Mouse (Mus musculus): ENCODE measurements at regions not wholly inside any gene's neighbourhood (a gene's known extent, or its start where the extent isn't known, plus 50 kb on each side); places are given as distances from the start of the nearest gene placed in this dataset.
A peak's percentile ranks its signal among the peaks of the same experiment; 100 is the strongest.

GRCm38 (mm10) chr13:78935990-78936650 is 736.6 kb upstream of the Nr2f1 start:
- Histone ChIP-seq H3K4me3 (ENCODE audit: low read depth, low read length) (no peak overlapping the region), H3K9me3 (ENCODE audit: control insufficient read depth, low read length) (no peaks in the 10 kb centered on the region), H3K36me3 (ENCODE audit: control insufficient read depth, insufficient read depth, low read length) (no peaks in the 10 kb centered on the region), H3K4me1 (replicated peaks; ENCODE audit: control insufficient read depth, insufficient read depth, low read length) (no peaks in the 10 kb centered on the region), H3K4me2 (replicated peaks; ENCODE audit: low read depth, low read length) (no peak overlapping the region), H3K27ac (ENCODE audit: low read depth, low read length) (peak overlapping the region; percentile 49; the same call in 1 of the 2 replicates), H3K9ac (ENCODE audit: low read depth, low read length) (no peak overlapping the region), H3K27me3 (ENCODE audit: control insufficient read depth, insufficient read depth, low read length) (no peaks in the 10 kb centered on the region)
- DNase-seq (ENCODE audit: low spot score) (peak; percentile 62), ATAC-seq (ENCODE audit: low FRiP score) (peak; percentile 78)
- 10% methylated on average over 3 of the region's 3 CpGs for WGBS

GRCm38 (mm10) chr13:78928347-78928746 is 728.8 kb upstream of the Nr2f1 start:
- no peak overlapping the region for H3K9ac ChIP-seq (ENCODE audit: low read depth, low read length)
- DNase-seq (ENCODE audit: low spot score) (no peak), ATAC-seq (ENCODE audit: low FRiP score) (peak; percentile 40; the same call in 1 of the 2 replicates)
- 79% methylated on average over 1 of the region's 1 CpGs for WGBS
- H3K36me3 ChIP-seq (ENCODE audit: control insufficient read depth, insufficient read depth, low read length), result no peaks in the 10 kb centered on the region
- no peaks in the 10 kb centered on the region for H3K4me1 ChIP-seq (replicated peaks; ENCODE audit: control insufficient read depth, insufficient read depth, low read length)
- H3K27me3 ChIP-seq (ENCODE audit: control insufficient read depth, insufficient read depth, low read length), result no peaks in the 10 kb centered on the region
- no peaks in the 10 kb centered on the region for H3K9me3 ChIP-seq (ENCODE audit: control insufficient read depth, low read length)
- no peak overlapping the region for H3K4me2 ChIP-seq (replicated peaks; ENCODE audit: low read depth, low read length)
- no peak overlapping the region for H3K27ac ChIP-seq (ENCODE audit: low read depth, low read length)
- no peak overlapping the region for H3K4me3 ChIP-seq (ENCODE audit: low read depth, low read length)

GRCm38 (mm10) chr13:78920802-78921201 is 721.2 kb upstream of the Nr2f1 start:
- H3K27me3 ChIP-seq (ENCODE audit: control insufficient read depth, insufficient read depth, low read length), result no peaks in the 10 kb centered on the region
- no peak overlapping the region for H3K4me3 ChIP-seq (ENCODE audit: low read depth, low read length)
- no peaks in the 10 kb centered on the region for H3K36me3 ChIP-seq (ENCODE audit: control insufficient read depth, insufficient read depth, low read length)
- 50% methylated on average over 3 of the region's 3 CpGs for WGBS
- no peaks in the 10 kb centered on the region for H3K4me1 ChIP-seq (replicated peaks; ENCODE audit: control insufficient read depth, insufficient read depth, low read length)
- no peak overlapping the region for H3K4me2 ChIP-seq (replicated peaks; ENCODE audit: low read depth, low read length)
- DNase-seq (ENCODE audit: low spot score), result no peak
- no peak overlapping the region for H3K9ac ChIP-seq (ENCODE audit: low read depth, low read length)
- ATAC-seq (ENCODE audit: low FRiP score), result no peak
- no peaks in the 10 kb centered on the region for H3K9me3 ChIP-seq (ENCODE audit: control insufficient read depth, low read length)
- H3K27ac ChIP-seq (ENCODE audit: low read depth, low read length), result no peak overlapping the region

- Histone ChIP-seq H3K4me3 (ENCODE audit: low read depth, low read length) (no peak overlapping the region), H3K4me1 (replicated peaks; ENCODE audit: control insufficient read depth, insufficient read depth, low read length) (no peaks in the 10 kb centered on the region), H3K27me3 (ENCODE audit: control insufficient read depth, insufficient read depth, low read length) (no peaks in the 10 kb centered on the region), H3K9me3 (ENCODE audit: control insufficient read depth, low read length) (no peaks in the 10 kb centered on the region), H3K36me3 (ENCODE audit: control insufficient read depth, insufficient read depth, low read length) (no peaks in the 10 kb centered on the region), H3K4me2 (replicated peaks; ENCODE audit: low read depth, low read length) (no peak overlapping the region), H3K9ac (ENCODE audit: low read depth, low read length) (no peak overlapping the region), H3K27ac (ENCODE audit: low read depth, low read length) (no peak overlapping the region)
- ATAC-seq (ENCODE audit: low FRiP score) (no peak), DNase-seq (ENCODE audit: low spot score) (no peak)
- 29% methylated on average over 5 of the region's 5 CpGs for WGBS
Measured at GRCm38 (mm10) chr13:78909839-78910238, 710.3 kb upstream of the Nr2f1 start.

- no peaks in the 10 kb centered on the region for H3K27me3 ChIP-seq (ENCODE audit: control insufficient read depth, insufficient read depth, low read length)
- no peak overlapping the region for H3K4me2 ChIP-seq (replicated peaks; ENCODE audit: low read depth, low read length)
- H3K4me3 ChIP-seq (ENCODE audit: low read depth, low read length), result no peak overlapping the region
- DNase-seq (ENCODE audit: low spot score), result no peak
- ATAC-seq (ENCODE audit: low FRiP score), result no peak
- H3K4me1 ChIP-seq (replicated peaks; ENCODE audit: control insufficient read depth, insufficient read depth, low read length), result no peaks in the 10 kb centered on the region
- no peaks in the 10 kb centered on the region for H3K36me3 ChIP-seq (ENCODE audit: control insufficient read depth, insufficient read depth, low read length)
- no peaks in the 10 kb centered on the region for H3K9me3 ChIP-seq (ENCODE audit: control insufficient read depth, low read length)
- H3K27ac ChIP-seq (ENCODE audit: low read depth, low read length), result no peak overlapping the region
- no peak overlapping the region for H3K9ac ChIP-seq (ENCODE audit: low read depth, low read length)
Measured at GRCm38 (mm10) chr13:78904102-78904501, 704.5 kb upstream of the Nr2f1 start.

GRCm38 (mm10) chr13:78900693-78901092 is 701.1 kb upstream of the Nr2f1 start:
- H3K36me3 ChIP-seq (ENCODE audit: control insufficient read depth, insufficient read depth, low read length), result no peaks in the 10 kb centered on the region
- WGBS, result 83% methylated on average over 1 of the region's 1 CpGs
- no peak overlapping the region for H3K4me2 ChIP-seq (replicated peaks; ENCODE audit: low read depth, low read length)
- H3K4me3 ChIP-seq (ENCODE audit: low read depth, low read length), result no peak overlapping the region
- no peaks in the 10 kb centered on the region for H3K4me1 ChIP-seq (replicated peaks; ENCODE audit: control insufficient read depth, insufficient read depth, low read length)
- H3K27ac ChIP-seq (ENCODE audit: low read depth, low read length), result no peak overlapping the region
- H3K27me3 ChIP-seq (ENCODE audit: control insufficient read depth, insufficient read depth, low read length), result no peaks in the 10 kb centered on the region
- DNase-seq (ENCODE audit: low spot score) (no peak), ATAC-seq (ENCODE audit: low FRiP score) (no peak)
- H3K9me3 ChIP-seq (ENCODE audit: control insufficient read depth, low read length), result no peaks in the 10 kb centered on the region
- no peak overlapping the region for H3K9ac ChIP-seq (ENCODE audit: low read depth, low read length)

GRCm38 (mm10) chr13:78892252-78892651 is 692.7 kb upstream of the Nr2f1 start:
- H3K27ac ChIP-seq (ENCODE audit: low read depth, low read length), result no peak overlapping the region
- 88% methylated on average over 2 of the region's 2 CpGs for WGBS
- no peaks in the 10 kb centered on the region for H3K36me3 ChIP-seq (ENCODE audit: control insufficient read depth, insufficient read depth, low read length)
- no peak overlapping the region for H3K4me2 ChIP-seq (replicated peaks; ENCODE audit: low read depth, low read length)
- H3K4me1 ChIP-seq (replicated peaks; ENCODE audit: control insufficient read depth, insufficient read depth, low read length), result no peaks in the 10 kb centered on the region
- no peak for ATAC-seq (ENCODE audit: low FRiP score)
- H3K9me3 ChIP-seq (ENCODE audit: control insufficient read depth, low read length), result no peaks in the 10 kb centered on the region
- no peak overlapping the region for H3K9ac ChIP-seq (ENCODE audit: low read depth, low read length)
- no peak overlapping the region for H3K4me3 ChIP-seq (ENCODE audit: low read depth, low read length)
- DNase-seq (ENCODE audit: low spot score), result no peak
- H3K27me3 ChIP-seq (ENCODE audit: control insufficient read depth, insufficient read depth, low read length), result no peaks in the 10 kb centered on the region

- WGBS, result 92% methylated on average over 1 of the region's 1 CpGs
- H3K36me3 ChIP-seq (ENCODE audit: control insufficient read depth, insufficient read depth, low read length), result no peaks in the 10 kb centered on the region
Measured at GRCm38 (mm10) chr13:78883062-78883461, 683.5 kb upstream of the Nr2f1 start.

GRCm38 (mm10) chr13:78872582-78872981 is 673.0 kb upstream of the Nr2f1 start:
- DNase-seq (ENCODE audit: low spot score), result peak; percentile 6
- no peak overlapping the region for H3K27ac ChIP-seq (ENCODE audit: low read depth, low read length)
- WGBS, result 44% methylated on average over 5 of the region's 5 CpGs

More at GRCm38 (mm10) chr13:78883062-78883461, 683.5 kb upstream of the Nr2f1 start:
- H3K27me3 ChIP-seq (ENCODE audit: control insufficient read depth, insufficient read depth, low read length), result no peaks in the 10 kb centered on the region
- H3K4me2 ChIP-seq (replicated peaks; ENCODE audit: low read depth, low read length), result no peak overlapping the region
- no peak overlapping the region for H3K27ac ChIP-seq (ENCODE audit: low read depth, low read length)
- no peak overlapping the region for H3K4me3 ChIP-seq (ENCODE audit: low read depth, low read length)
- no peaks in the 10 kb centered on the region for H3K9me3 ChIP-seq (ENCODE audit: control insufficient read depth, low read length)
- no peak for DNase-seq (ENCODE audit: low spot score)
- H3K9ac ChIP-seq (ENCODE audit: low read depth, low read length), result no peak overlapping the region
- H3K4me1 ChIP-seq (replicated peaks; ENCODE audit: control insufficient read depth, insufficient read depth, low read length), result no peaks in the 10 kb centered on the region
- ATAC-seq (ENCODE audit: low FRiP score), result no peak

More at GRCm38 (mm10) chr13:78872582-78872981, 673.0 kb upstream of the Nr2f1 start:
- no peaks in the 10 kb centered on the region for H3K9me3 ChIP-seq (ENCODE audit: control insufficient read depth, low read length)
- no peak overlapping the region for H3K9ac ChIP-seq (ENCODE audit: low read depth, low read length)
- no peaks in the 10 kb centered on the region for H3K4me1 ChIP-seq (replicated peaks; ENCODE audit: control insufficient read depth, insufficient read depth, low read length)
- H3K4me2 ChIP-seq (replicated peaks; ENCODE audit: low read depth, low read length), result no peak overlapping the region
- no peak overlapping the region for H3K4me3 ChIP-seq (ENCODE audit: low read depth, low read length)
- 0 out of 2 replicates have a peak, but pooled peaks have one; percentile 36 for ATAC-seq (ENCODE audit: low FRiP score)
- no peaks in the 10 kb centered on the region for H3K36me3 ChIP-seq (ENCODE audit: control insufficient read depth, insufficient read depth, low read length)
- no peaks in the 10 kb centered on the region for H3K27me3 ChIP-seq (ENCODE audit: control insufficient read depth, insufficient read depth, low read length)
